Mouse (Mus musculus) forebrain, embryonic 13.5 days (tissue): ENCODE data around the gene Cabp2. TPM values are rescaled to one million over a fixed set of nuclear protein-coding genes. Genes with fewer than 3 reads are reported as not detected.
"Not testable (repeated sequence)": the region's sequence is repeated elsewhere in the genome, so short reads cannot be mapped to it uniquely, and the experiment has no call there.

Experiments used
- ATAC-seq: fragments of 200-750 bp; cut with Nextera tagmentation; 2 replicates; pipeline ENCODE4 v1.8.0; 2017
- H3K27ac ChIP-seq: fragments of 300-500 bp; sonication (generic); 2 replicates; pipeline ENCODE4 v1.5.1; 2015; ENCODE audit warnings: inconsistent platforms, mild to moderate bottlenecking, moderate library complexity
- H3K27me3 ChIP-seq: fragments of 300-500 bp; sonication (generic); 2 replicates; pipeline ENCODE4 v1.6.1; 2015; ENCODE audit warnings: mild to moderate bottlenecking, inconsistent platforms
- H3K36me3 ChIP-seq: fragments of 300-500 bp; sonication (generic); 2 replicates; pipeline ENCODE4 v1.6.1; 2015; ENCODE audit warnings: mild to moderate bottlenecking, inconsistent platforms; ENCODE audit not compliant: poor library complexity, severe bottlenecking
- H3K4me1 ChIP-seq: fragments of 300-500 bp; sonication (generic); 2 replicates; pipeline ENCODE4 v1.6.1; 2015; ENCODE audit warnings: inconsistent platforms
- H3K4me2 ChIP-seq: fragments of 300-500 bp; sonication (generic); 2 replicates; pipeline ENCODE4 v1.6.1; 2015; ENCODE audit warnings: inconsistent platforms, mild to moderate bottlenecking, moderate library complexity
- H3K4me3 ChIP-seq: fragments of 300-500 bp; sonication (generic); 2 replicates; pipeline ENCODE4 v1.5.1; 2015; ENCODE audit warnings: mild to moderate bottlenecking, inconsistent platforms
- H3K9ac ChIP-seq: fragments of 300-500 bp; sonication (generic); 2 replicates; pipeline ENCODE4 v1.6.1; 2015; ENCODE audit warnings: mild to moderate bottlenecking, inconsistent platforms
- H3K9me3 ChIP-seq: fragments of 300-500 bp; sonication (generic); replicated peaks from 2 replicates; pipeline ENCODE4 v1.6.1; 2016; ENCODE audit warnings: inconsistent platforms
- WGBS: fragments of 180-500 bp; shearing (Covaris S2); methylation state at CpG from one replicate; pipeline ENCODE4 v1.1.7; 2015; 5-methylcytosine and 5-hydroxymethylcytosine counted together
- polyA plus RNA-seq: library from polyadenylated mRNA; unstranded; fragments of >200 nt; fragmentation: Nextera tagmentation; extraction: Ambion mirVana; gene quantifications from 2 replicates; pipeline ENCODE4 v1.2.1, GENCODE M21; 2015

The Cabp2 gene
- polyA plus RNA-seq, 1 experiment from 2014 or later = not detected

DNA sequence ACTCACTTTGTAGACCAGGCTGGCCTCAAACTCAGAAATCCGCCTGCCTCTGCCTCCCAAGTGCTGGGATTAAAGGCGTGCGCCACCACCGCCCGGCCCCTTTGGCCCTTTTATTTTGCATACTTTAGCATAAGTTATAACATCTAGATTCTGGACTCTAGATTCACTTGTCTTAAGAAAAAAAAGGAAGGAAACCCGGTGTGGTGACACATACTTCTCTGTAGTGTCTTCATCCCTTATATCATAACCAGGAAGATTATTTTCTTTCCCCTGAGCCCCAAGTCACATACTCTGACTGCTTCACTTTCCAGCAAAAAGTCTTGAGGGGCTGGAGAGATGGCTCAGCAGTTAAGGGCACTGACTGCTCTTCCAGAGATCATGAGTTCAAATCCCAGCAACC lies 40.5 kb downstream of the Cabp2 start:
- H3K27me3 ChIP-seq, H3K27ac ChIP-seq, H3K4me3 ChIP-seq: not testable (repeated sequence)

DNA sequence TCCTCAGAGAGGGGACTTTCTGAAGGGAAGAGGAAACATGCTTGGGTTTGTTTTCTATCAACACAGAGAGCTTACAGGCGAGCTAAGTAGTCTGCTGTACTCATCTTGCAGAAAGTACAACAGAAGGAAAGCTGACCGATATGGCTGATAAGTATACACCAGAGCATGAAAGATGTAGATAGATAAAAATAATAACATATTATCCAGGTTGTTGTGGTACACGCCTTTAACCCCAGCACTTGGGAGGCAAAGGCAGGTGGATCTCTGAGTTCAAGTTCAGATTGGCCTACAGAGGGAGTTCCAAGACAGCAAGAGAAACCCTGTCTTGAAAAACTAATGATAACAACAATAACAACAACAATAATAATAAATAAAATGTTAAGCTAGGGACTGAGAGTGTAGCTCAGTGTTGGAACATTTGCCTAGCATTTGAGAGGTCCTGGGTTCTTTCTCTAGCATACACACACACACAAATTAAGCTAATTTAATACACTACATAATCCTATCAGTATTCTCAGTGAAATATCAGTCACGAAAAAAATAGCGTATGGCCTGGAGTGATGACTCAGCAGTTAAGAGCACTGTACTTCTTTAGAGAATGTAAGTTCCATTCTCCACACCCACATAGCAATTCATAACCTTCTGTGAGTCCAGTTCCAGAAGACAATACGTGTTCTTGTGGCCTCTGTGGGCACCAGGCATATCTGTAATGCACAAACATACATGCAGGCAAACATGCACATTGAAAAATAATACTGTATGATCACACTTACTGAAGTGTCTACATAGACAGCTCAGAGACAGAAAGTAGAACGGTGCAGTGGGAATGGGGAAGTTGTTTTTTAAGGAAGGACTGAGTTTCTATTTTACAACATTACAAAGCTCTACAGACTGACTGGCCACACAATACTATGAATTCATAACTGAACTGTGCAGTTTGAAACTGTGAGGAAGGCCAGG lies 41.3 kb downstream of the Cabp2 start:
- no peak for ATAC-seq
- 85% methylated on average over 7 of the region's 7 CpGs for WGBS
- Histone ChIP-seq H3K4me3 (no peak overlapping the region), H3K4me2 (no peak overlapping the region), H3K27ac (no peak overlapping the region), H3K9ac (no peak overlapping the region), H3K9me3 (no peaks in the 10 kb centered on the region), H3K27me3 (no peaks in the 10 kb centered on the region), H3K36me3 (peaks cover 10% of the 10 kb centered on the region), H3K4me1 (peaks cover 28% of the 10 kb centered on the region)

More for the DNA sequence above, 40.5 kb downstream of the Cabp2 start:
- H3K9ac ChIP-seq, ATAC-seq, H3K9me3 ChIP-seq: not testable (repeated sequence)
- H3K4me1 ChIP-seq = peaks cover 20% of the 10 kb centered on the region
- H3K36me3 ChIP-seq = peaks cover 13% of the 10 kb centered on the region
- peak overlapping the region; percentile 59; the same call in 1 of the 2 replicates for H3K4me2 ChIP-seq
- WGBS = 63% methylated on average over 6 of the region's 6 CpGs

- Histone ChIP-seq H3K4me3 (no peak overlapping the region), H3K9me3 (no peaks in the 10 kb centered on the region), H3K27me3 (no peaks in the 10 kb centered on the region), H3K4me2 (no peak overlapping the region), H3K27ac (no peak overlapping the region), H3K4me1 (peaks cover 29% of the 10 kb centered on the region), H3K9ac (no peak overlapping the region), H3K36me3 (peaks cover 22% of the 10 kb centered on the region)
- no peak for ATAC-seq
- WGBS = 90% methylated on average over 4 of the region's 4 CpGs
Measured at GRCm38 (mm10) chr19:4124432-4124831, 43.1 kb downstream of the Cabp2 start.

GRCm38 (mm10) chr19:4125268-4125667 lies 43.9 kb downstream of the Cabp2 start:
- Histone ChIP-seq H3K9ac (peak overlapping the region; percentile 35), H3K4me1 (peaks cover 26% of the 10 kb centered on the region), H3K4me2 (peak overlapping the region; percentile 77), H3K36me3 (peaks cover 30% of the 10 kb centered on the region), H3K4me3 (peak overlapping the region; percentile 72)
- peak; percentile 20; the same call in 1 of the 2 replicates for ATAC-seq
- not testable (repeated sequence) for H3K9me3 ChIP-seq, H3K27ac ChIP-seq, H3K27me3 ChIP-seq
- WGBS = 33% methylated on average over 1 of the region's 4 CpGs

GRCm38 (mm10) chr19:4125741-4126696 lies 44.6 kb downstream of the Cabp2 start, which contains the start of gene Aip:
Aip (minus strand) TSS chr19:4125858.
- H3K4me2 ChIP-seq = peak within 1 kb of the TSS; percentile 77
- under 1% methylated on average over 57 of the region's 64 CpGs for WGBS
- H3K4me1 ChIP-seq = peaks cover 18% of the 10 kb centered on the region
- H3K36me3 ChIP-seq = peaks cover 36% of the 10 kb centered on the region
- ATAC-seq = peak; percentile 94
- no peaks in the 10 kb centered on the region for H3K27me3 ChIP-seq
- H3K27ac ChIP-seq = 0 out of 2 replicates have a peak within 1 kb of the TSS, but pooled peaks have one; percentile 35
- peak within 1 kb of the TSS; percentile 87 for H3K9ac ChIP-seq
- no peaks in the 10 kb centered on the region for H3K9me3 ChIP-seq
- H3K4me3 ChIP-seq = peak within 1 kb of the TSS; percentile 72

DNA sequence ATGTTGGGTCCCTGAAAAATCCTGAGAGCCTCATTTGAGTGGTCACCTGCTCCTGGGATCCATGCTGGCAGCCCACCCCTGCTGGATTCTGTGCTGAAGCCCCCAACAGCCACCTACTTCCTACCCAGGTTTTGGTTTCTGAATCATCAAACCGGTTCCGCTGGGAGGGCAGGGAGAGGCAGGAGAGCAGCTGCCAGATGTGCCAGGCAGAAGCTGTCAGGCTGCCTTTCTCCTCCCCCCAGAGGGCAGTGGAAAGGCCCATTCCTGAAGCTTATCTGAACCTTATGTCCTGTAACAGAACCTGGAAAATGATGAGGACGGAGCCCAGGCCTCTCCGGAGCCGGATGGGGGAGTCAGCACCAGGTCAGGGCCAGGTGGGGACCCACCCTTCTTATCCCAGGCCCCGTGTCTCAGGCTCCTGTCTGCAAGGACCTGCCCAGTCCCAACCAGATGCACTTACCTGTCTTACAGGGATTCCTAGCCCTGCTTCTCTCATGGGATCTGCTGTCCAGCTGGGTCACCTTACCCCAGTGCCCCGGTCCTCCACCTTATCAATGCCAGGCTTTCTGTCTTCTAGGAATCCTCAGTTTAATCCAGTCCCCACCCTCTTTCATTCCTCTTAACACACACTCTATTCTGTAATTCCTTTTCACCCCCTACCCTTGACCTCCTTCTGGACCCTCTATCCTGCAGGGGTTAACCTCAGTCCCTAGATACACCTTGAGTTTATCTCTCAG lies 45.5 kb downstream of the Cabp2 start:
- H3K4me2 ChIP-seq = peak overlapping the region; percentile 77
- no peak overlapping the region for H3K27ac ChIP-seq
- peaks cover 18% of the 10 kb centered on the region for H3K4me1 ChIP-seq
- no peaks in the 10 kb centered on the region for H3K9me3 ChIP-seq
- peak overlapping the region; percentile 72 for H3K4me3 ChIP-seq
- H3K36me3 ChIP-seq = peaks cover 45% of the 10 kb centered on the region
- WGBS = 77% methylated on average over 7 of the region's 7 CpGs
- peak overlapping the region; percentile 87 for H3K9ac ChIP-seq
- ATAC-seq = no peak
- H3K27me3 ChIP-seq = no peaks in the 10 kb centered on the region

DNA sequence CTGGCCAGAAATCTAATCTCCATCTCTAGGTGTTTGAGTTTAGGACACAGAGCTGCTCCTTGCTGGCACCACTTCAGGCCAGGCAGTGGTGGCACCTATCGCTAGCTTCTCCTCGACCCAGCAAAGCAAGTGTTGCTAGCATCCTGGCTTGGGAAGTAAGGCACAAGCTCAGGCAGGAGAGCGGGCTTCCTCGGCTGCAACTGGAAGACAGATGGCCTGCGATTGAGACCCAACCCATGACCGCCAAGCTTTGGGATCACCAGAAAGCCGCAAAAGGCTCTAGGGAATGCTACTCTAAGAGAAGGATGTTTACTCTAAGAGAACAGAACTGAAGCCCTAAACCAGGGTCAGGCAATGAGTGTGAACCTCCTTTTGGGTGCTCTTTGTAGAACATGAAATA lies 48.1 kb downstream of the Cabp2 start:
- Histone ChIP-seq H3K36me3 (peaks cover 63% of the 10 kb centered on the region), H3K27me3 (no peaks in the 10 kb centered on the region), H3K4me2 (no peak overlapping the region), H3K27ac (no peak overlapping the region), H3K9me3 (no peaks in the 10 kb centered on the region), H3K9ac (no peak overlapping the region), H3K4me1 (peaks cover 18% of the 10 kb centered on the region), H3K4me3 (no peak overlapping the region)
- no peak for ATAC-seq
- WGBS = 95% methylated on average over 7 of the region's 7 CpGs

GRCm38 (mm10) chr19:4130106-4130505 lies 48.7 kb downstream of the Cabp2 start:
- H3K9me3 ChIP-seq = no peaks in the 10 kb centered on the region
- no peak overlapping the region for H3K27ac ChIP-seq
- no peak overlapping the region for H3K4me2 ChIP-seq
- no peak overlapping the region for H3K9ac ChIP-seq
- 90% methylated on average over 4 of the region's 4 CpGs for WGBS
- H3K27me3 ChIP-seq = no peaks in the 10 kb centered on the region
- H3K36me3 ChIP-seq = peaks cover 63% of the 10 kb centered on the region
- no peak overlapping the region for H3K4me3 ChIP-seq
- peaks cover 16% of the 10 kb centered on the region for H3K4me1 ChIP-seq
- no peak for ATAC-seq

GRCm38 (mm10) chr19:4131075-4131474 lies 49.7 kb downstream of the Cabp2 start:
- Histone ChIP-seq H3K27me3 (no peaks in the 10 kb centered on the region), H3K9me3 (no peaks in the 10 kb centered on the region), H3K36me3 (peaks cover 63% of the 10 kb centered on the region), H3K4me1 (peaks cover 15% of the 10 kb centered on the region), H3K4me3 (no peak overlapping the region), H3K9ac (no peak overlapping the region), H3K27ac (no peak overlapping the region), H3K4me2 (no peak overlapping the region)
- no peak for ATAC-seq
- WGBS = 93% methylated on average over 5 of the region's 5 CpGs

- H3K9me3 ChIP-seq = no peaks in the 10 kb centered on the region
- H3K4me2 ChIP-seq = no peak overlapping the region
- no peak overlapping the region for H3K4me3 ChIP-seq
- peaks cover 10% of the 10 kb centered on the region for H3K4me1 ChIP-seq
- H3K27ac ChIP-seq = no peak overlapping the region
- no peak for ATAC-seq
- peaks cover 63% of the 10 kb centered on the region for H3K36me3 ChIP-seq
- H3K9ac ChIP-seq = no peak overlapping the region
- no peaks in the 10 kb centered on the region for H3K27me3 ChIP-seq
- 90% methylated on average over 2 of the region's 2 CpGs for WGBS
Measured at GRCm38 (mm10) chr19:4131768-4132167, 50.4 kb downstream of the Cabp2 start.

GRCm38 (mm10) chr19:4134354-4134753 lies 53.0 kb downstream of the Cabp2 start:
- 95% methylated on average over 4 of the region's 4 CpGs for WGBS
- H3K9ac ChIP-seq = no peak overlapping the region
- ATAC-seq = no peak

More at GRCm38 (mm10) chr19:4134354-4134753, 53.0 kb downstream of the Cabp2 start:
- H3K4me1 ChIP-seq = no peaks in the 10 kb centered on the region
- no peaks in the 10 kb centered on the region for H3K9me3 ChIP-seq
- H3K27me3 ChIP-seq = no peaks in the 10 kb centered on the region
- H3K36me3 ChIP-seq = peaks cover 42% of the 10 kb centered on the region
- H3K4me3 ChIP-seq = no peak overlapping the region
- H3K4me2 ChIP-seq = no peak overlapping the region
- no peak overlapping the region for H3K27ac ChIP-seq
